Mouse (Mus musculus) v-Abl transformed pro-B cells (cell line): Measurements from ENCODE around the gene Vma21-ps.
"Not testable (repeated sequence)": the region's sequence is repeated elsewhere in the genome, so short reads cannot be mapped to it uniquely, and the experiment has no call there.

Source experiments
- in situ Hi-C, 2 experiments: fragments of 400-800 bp; cut with MboI; formaldehyde crosslinking; loops; one replicate each; pipeline ENCODE4 v1.15.1; 2025; ENCODE audit not compliant: unreplicated experiment in 2 of 2

Gene Vma21-ps

GRCm38 (mm10) chr4:52497144-52497543 lies at the start of gene Vma21-ps:
TSS of gene Vma21-ps (minus strand) at chr4:52497244.
- in situ Hi-C loops: not testable (repeated sequence)

- in situ Hi-C loops: no loop called here
Observed at GRCm38 (mm10) chr4:52543001-52543400, 46.0 kb upstream of the Vma21-ps start.

- in situ Hi-C loops: no loop called here
Observed at GRCm38 (mm10) chr4:52530636-52531035, 33.6 kb upstream of the Vma21-ps start.

- in situ Hi-C loops: no loop called here
Observed at GRCm38 (mm10) chr4:52526464-52526863, 29.4 kb upstream of the Vma21-ps start.

- in situ Hi-C loops: no loop called here
Observed at GRCm38 (mm10) chr4:52519301-52519700, 22.3 kb upstream of the Vma21-ps start.

- in situ Hi-C loops: no loop called here
Observed at GRCm38 (mm10) chr4:52517580-52517979, 20.5 kb upstream of the Vma21-ps start.

- in situ Hi-C loops: no loop called here
Observed at GRCm38 (mm10) chr4:52487486-52487885, 9.6 kb downstream of the Vma21-ps start.

GRCm38 (mm10) chr4:52473431-52473830 lies 23.6 kb downstream of the Vma21-ps start:
- in situ Hi-C loops: loop anchor here in 1 of 2 experiments (25.0 kb wide), 1 partner anchor 661 kb away; no protein-coding TSS in a partner anchor

GRCm38 (mm10) chr4:52461321-52461720 lies 35.7 kb downstream of the Vma21-ps start:
- in situ Hi-C loops: loop anchor here in 1 of 2 experiments (25.0 kb wide), 1 partner anchor 649 kb away; no protein-coding TSS in a partner anchor

GRCm38 (mm10) chr4:52459726-52460125 lies 37.3 kb downstream of the Vma21-ps start:
- in situ Hi-C loops: loop anchor here in 1 of 2 experiments (25.0 kb wide), 1 partner anchor 647 kb away; no protein-coding TSS in a partner anchor
